Mouse (Mus musculus) kidney, adult 2 months (tissue): Measurements from ENCODE around the gene D5Ertd579e. TPM values are rescaled to one million over a fixed set of nuclear protein-coding genes. Genes with fewer than 3 reads are reported as not detected.
A peak's percentile ranks its signal among the peaks of the same experiment; 100 is the strongest.

Experiments
- DNase-seq: peaks from one replicate; pipeline ENCODE4 v3.0.0; 2021
- H3K27ac ChIP-seq: fragments of 200-500 bp; 2 replicates; pipeline ENCODE4 v1.5.1; 2012; ENCODE audit warnings: low read depth, low read length, control low read depth, inconsistent platforms; ENCODE audit not compliant: insufficient read depth
- H3K27me3 ChIP-seq: fragments of 200-500 bp; replicated peaks from 2 replicates; pipeline ENCODE4 v1.6.1; 2012; ENCODE audit warnings: mild to moderate bottlenecking, moderate library complexity, low read length, inconsistent platforms; ENCODE audit not compliant: control insufficient read depth, insufficient read depth
- H3K36me3 ChIP-seq: fragments of 200-500 bp; 2 replicates; pipeline ENCODE4 v1.6.1; 2012; ENCODE audit warnings: mild to moderate bottlenecking, moderate library complexity, low read length, inconsistent platforms; ENCODE audit not compliant: control insufficient read depth, insufficient read depth
- H3K4me1 ChIP-seq: fragments of 200-500 bp; 2 replicates; pipeline ENCODE4 v1.6.1; 2011; ENCODE audit warnings: low read length; ENCODE audit not compliant: control insufficient read depth, insufficient read depth
- H3K4me3 ChIP-seq: fragments of 200-500 bp; 2 replicates; pipeline ENCODE4 v1.5.1; 2011; ENCODE audit warnings: mild to moderate bottlenecking, low read depth, low read length, control low read depth; ENCODE audit not compliant: insufficient read depth
- CTCF ChIP-seq: fragments of 200-500 bp; conservative IDR thresholded peaks from 2 replicates; pipeline ENCODE4 v1.5.1; 2011; ENCODE audit warnings: low read depth, mild to moderate bottlenecking, control low read depth, low read length, moderate library complexity, mixed read lengths; ENCODE audit not compliant: insufficient read depth, insufficient read length
- POLR2A ChIP-seq: fragments of 200-500 bp; IDR thresholded peaks from one replicate; pipeline ENCODE4 v1.6.1; 2011; ENCODE audit warnings: low read depth, low read length, control low read depth
- WGBS: fragments of 180-500 bp; shearing (Covaris S2); methylation state at CpG from one replicate; pipeline ENCODE4 v1.1.7; 2018; 5-methylcytosine and 5-hydroxymethylcytosine counted together
- polyA plus RNA-seq: library from polyadenylated mRNA; depleted of rRNA; stranded (reverse); fragments of >200 nt; gene quantifications from 2 replicates; pipeline ENCODE4 v1.2.3, GENCODE M21; 2012

D5Ertd579e gene
- polyA plus RNA-seq, 1 experiment, result 23.1 TPM

DNA sequence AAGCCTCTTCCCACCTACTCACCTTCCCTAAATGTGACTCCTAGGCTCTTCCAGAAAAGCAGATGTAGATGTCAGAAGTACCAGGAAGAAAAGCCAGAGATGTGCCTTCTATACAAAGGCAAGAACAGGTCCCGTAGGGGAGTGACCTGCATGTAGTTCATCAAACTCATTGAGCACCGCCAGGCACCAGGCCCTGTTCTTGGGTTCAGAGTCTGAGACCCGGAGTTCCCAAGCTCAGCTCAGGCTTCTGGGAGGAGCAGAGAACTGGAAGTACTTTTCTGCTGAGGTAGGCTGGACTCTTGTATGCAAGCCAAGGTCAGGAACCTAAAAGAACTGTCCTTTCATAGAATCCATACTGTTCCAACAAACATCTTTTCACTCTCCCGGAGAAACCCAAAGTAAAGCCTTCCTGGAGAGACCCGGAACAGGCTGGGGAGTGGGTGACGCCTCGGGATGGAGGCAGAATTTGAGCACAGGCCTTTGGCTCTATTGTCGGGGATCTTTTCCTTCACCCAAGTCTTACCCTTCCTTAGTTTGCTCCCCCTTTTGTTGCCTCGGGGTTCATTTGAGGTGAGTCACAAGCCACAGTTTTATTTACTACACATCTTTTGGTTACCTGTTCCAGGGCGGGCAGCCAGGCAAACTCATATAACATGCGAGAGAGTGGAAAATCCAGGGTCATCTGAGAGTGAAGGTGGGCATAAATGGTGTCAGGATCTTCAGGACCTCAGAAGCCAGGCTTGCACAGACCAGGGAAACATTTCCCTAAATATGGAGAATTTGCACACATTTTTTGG is 878 bp upstream of the D5Ertd579e start:
- H3K4me1 ChIP-seq, result peaks cover 26% of the 10 kb centered on the region; the same call in 1 of the 2 replicates
- no peaks in the 10 kb centered on the region for H3K27me3 ChIP-seq
- no peak overlapping the region for H3K4me3 ChIP-seq
- no peaks in the 10 kb centered on the region for H3K36me3 ChIP-seq
- WGBS, result 55% methylated on average over 11 of the region's 11 CpGs
- DNase-seq, result peak; percentile 92
- no peak for TF ChIP-seq POLR2A
- no peak for TF ChIP-seq CTCF
- peak overlapping the region; percentile 89 for H3K27ac ChIP-seq

DNA sequence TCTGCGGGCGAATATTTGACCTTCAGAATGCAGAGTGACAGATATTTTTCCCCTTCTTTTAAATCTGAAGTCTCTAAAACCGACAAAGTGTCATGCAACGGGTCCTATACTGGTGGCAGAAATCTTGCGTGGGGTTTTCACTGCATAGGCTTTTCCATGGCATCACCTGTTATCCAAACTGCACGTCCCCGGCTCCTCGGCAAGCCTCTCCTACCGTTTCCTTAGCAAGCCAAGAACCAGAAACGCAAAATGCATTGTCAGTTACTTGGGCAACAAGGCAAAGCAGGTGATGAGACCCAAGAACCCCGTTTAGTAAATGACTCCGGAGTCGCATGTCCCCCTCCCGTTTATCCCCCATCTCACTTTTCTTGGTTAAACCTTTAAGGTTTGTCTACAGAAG is 819 bp downstream of the D5Ertd579e start:
- peak overlapping the region; percentile 99 for H3K4me3 ChIP-seq
- H3K36me3 ChIP-seq, result no peaks in the 10 kb centered on the region; the same call in 1 of the 2 replicates
- no peak for DNase-seq
- peak overlapping the region; percentile 95 for H3K27ac ChIP-seq
- WGBS, result 2% methylated on average over 14 of the region's 14 CpGs
- no peak for TF ChIP-seq CTCF
- TF ChIP-seq POLR2A, result no peak
- peaks cover 16% of the 10 kb centered on the region; the same call in 1 of the 2 replicates for H3K4me1 ChIP-seq
- no peaks in the 10 kb centered on the region for H3K27me3 ChIP-seq

DNA sequence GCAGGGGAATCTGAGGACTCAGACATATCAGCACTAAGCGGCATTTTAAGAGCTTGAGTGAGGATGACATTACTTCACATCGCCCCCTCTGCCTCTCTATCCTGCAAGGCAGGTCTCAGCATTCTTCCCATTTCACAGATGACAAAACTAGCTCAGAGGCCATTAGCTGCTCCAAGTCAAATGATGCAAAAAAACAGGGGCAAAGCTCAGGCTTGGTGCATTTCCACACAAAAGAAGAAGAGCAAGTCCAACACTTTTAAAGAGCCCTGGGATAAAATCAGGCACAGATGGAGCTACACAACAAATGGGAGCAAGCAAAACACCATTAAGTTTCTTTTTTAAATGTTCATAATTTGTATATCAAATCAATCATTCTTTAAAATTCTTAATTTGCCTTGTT is 2.2 kb downstream of the D5Ertd579e start:
- Histone ChIP-seq H3K4me3 (no peak overlapping the region), H3K36me3 (no peaks in the 10 kb centered on the region; the same call in 1 of the 2 replicates), H3K27ac (no peak overlapping the region), H3K27me3 (no peaks in the 10 kb centered on the region), H3K4me1 (peaks cover 22% of the 10 kb centered on the region)
- 72% methylated on average over 2 of the region's 2 CpGs for WGBS
- TF ChIP-seq POLR2A, result no peak
- no peak for TF ChIP-seq CTCF
- DNase-seq, result peak; percentile 31

DNA sequence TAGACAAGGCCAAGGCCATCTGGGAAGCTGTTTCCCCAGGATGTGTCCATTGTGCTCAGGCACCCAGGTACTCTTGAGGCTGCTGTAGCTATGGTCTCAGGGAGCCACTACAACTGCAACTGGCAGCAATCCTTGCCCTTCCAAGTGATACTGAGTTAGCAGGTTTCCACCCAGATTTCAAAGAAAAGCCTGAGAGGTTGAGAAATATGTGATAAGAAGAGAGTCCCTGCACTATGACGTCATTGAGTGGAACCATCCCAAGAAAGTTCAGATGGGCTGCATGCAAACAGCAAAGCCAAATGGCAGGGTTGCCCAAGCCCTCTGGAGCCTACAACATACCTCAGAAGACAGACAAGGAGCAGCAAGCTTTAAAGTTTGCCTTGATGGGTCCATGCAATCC is 4.4 kb downstream of the D5Ertd579e start:
- Histone ChIP-seq H3K27me3 (no peaks in the 10 kb centered on the region), H3K4me3 (no peak overlapping the region), H3K36me3 (no peaks in the 10 kb centered on the region; the same call in 1 of the 2 replicates), H3K4me1 (peaks cover 22% of the 10 kb centered on the region), H3K27ac (no peak overlapping the region)
- DNase-seq, result no peak
- TF ChIP-seq POLR2A, result no peak
- 52% methylated on average over 1 of the region's 1 CpGs for WGBS

DNA sequence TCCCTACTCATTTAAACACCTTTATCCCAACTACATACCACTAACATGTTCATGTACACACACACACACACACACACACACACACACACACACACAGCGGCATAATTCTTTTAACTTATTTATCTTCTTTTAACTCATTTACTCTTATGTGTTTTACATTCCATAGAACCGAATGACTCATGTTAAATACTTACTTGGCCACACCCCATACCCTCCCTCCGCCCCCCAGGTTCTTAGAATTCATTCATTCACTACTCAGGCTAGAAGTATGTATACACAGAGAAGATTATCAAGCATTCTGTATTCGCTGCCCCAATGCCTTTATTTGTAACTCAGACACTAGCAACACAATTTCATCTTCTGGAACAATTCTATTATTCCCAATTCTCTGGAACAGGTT is 10.7 kb downstream of the D5Ertd579e start:
- Histone ChIP-seq H3K27ac (no peak overlapping the region), H3K27me3 (no peaks in the 10 kb centered on the region), H3K4me1 (peaks cover 22% of the 10 kb centered on the region), H3K4me3 (no peak overlapping the region), H3K36me3 (no peaks in the 10 kb centered on the region; the same call in 1 of the 2 replicates)
- no peak for TF ChIP-seq CTCF
- no peak for DNase-seq
- 81% methylated on average over 4 of the region's 4 CpGs for WGBS

DNA sequence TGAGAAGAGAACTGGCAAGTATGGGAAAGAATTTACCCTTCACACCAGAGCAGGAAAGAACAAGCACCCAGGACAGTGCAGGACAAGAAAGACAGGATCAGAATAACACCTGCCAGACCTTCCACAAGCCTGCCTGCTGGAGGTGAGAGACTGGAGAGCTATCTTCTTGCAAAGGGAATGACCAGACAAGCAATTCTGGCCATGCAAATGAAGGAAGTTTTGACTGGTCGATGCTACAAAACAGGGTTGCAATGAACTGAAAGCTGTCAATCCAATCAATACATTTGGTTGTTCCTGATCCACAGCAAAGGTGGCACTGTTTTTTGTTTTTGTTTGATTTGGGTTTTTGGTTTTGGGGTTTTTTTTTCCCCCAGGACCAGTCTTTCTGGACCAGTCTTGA is 12.2 kb downstream of the D5Ertd579e start:
- no peaks in the 10 kb centered on the region for H3K27me3 ChIP-seq
- WGBS, result 76% methylated on average over 1 of the region's 1 CpGs
- H3K36me3 ChIP-seq, result no peaks in the 10 kb centered on the region
- no peak overlapping the region for H3K27ac ChIP-seq
- no peak for DNase-seq
- H3K4me3 ChIP-seq, result no peak overlapping the region
- peaks cover 27% of the 10 kb centered on the region for H3K4me1 ChIP-seq
- TF ChIP-seq POLR2A (no peak), CTCF (no peak)

DNA sequence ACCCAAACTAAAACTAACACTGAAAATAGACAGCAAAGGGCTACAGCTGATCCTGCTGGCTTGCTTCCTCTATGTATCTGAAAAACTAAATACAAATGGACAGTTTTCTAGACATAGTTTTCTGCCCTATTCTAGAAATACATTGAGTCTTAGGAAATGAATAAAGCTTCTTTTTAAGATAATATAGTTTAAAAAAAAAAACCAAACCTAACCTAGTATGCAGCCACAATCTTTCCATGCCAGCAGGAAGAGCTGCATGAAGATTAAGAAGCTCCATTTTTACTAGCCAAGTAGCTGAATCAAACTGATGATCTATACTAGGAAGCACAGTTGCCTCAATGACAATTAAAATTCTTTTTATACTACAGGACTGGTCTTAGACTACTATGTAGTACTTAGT is 14.6 kb downstream of the D5Ertd579e start:
- Histone ChIP-seq H3K4me3 (no peak overlapping the region), H3K36me3 (no peaks in the 10 kb centered on the region), H3K4me1 (peaks cover 23% of the 10 kb centered on the region), H3K27me3 (no peaks in the 10 kb centered on the region), H3K27ac (no peak overlapping the region)
- TF ChIP-seq CTCF (no peak), POLR2A (no peak)
- no peak for DNase-seq
